Mouse (Mus musculus) thymus, postnatal 10 days (tissue): Measurements from ENCODE around the gene Ikbkg.
"Not testable (repeated sequence)": the region's sequence is repeated elsewhere in the genome, so short reads cannot be mapped to it uniquely, and the experiment has no call there.

ENCODE experiments used
- DNase-seq, 2 experiments: peaks; one replicate each; pipeline ENCODE4 v3.0.0; 2021; ENCODE audit warnings: low spot score in 2 of 2

Ikbkg gene

GRCm38 (mm10) chrX:74392535-74393443, at the start of gene Ikbkg, which contains the start of gene Fam3a:
TSS of gene Ikbkg (plus strand) at chrX:74393290.
TSS of gene Fam3a (minus strand) at chrX:74393272.
- peak; percentile 72 to 80 for DNase-seq

- DNase-seq: no peak
Observed at GRCm38 (mm10) chrX:74352645-74353466, 40.2 kb upstream of the Ikbkg start.

GRCm38 (mm10) chrX:74353467-74353770, 39.7 kb upstream of the Ikbkg start, which contains the start of gene Lage3:
TSS of gene Lage3 (minus strand) at chrX:74353618.
- peak; percentile 77 to 79 for DNase-seq

GRCm38 (mm10) chrX:74357069-74357468, 36.0 kb upstream of the Ikbkg start:
- DNase-seq: not testable (repeated sequence)

- no peak for DNase-seq
Observed at GRCm38 (mm10) chrX:74359171-74359570, 33.9 kb upstream of the Ikbkg start.

- DNase-seq: no peak
Observed at GRCm38 (mm10) chrX:74367512-74367911, 25.6 kb upstream of the Ikbkg start.

- peak; percentile 23 to 48 for DNase-seq
Observed at GRCm38 (mm10) chrX:74368209-74368909, 24.7 kb upstream of the Ikbkg start.

GRCm38 (mm10) chrX:74372888-74373549, 20.1 kb upstream of the Ikbkg start, which contains the start of the genes Ubl4a and Slc10a3:
TSS of gene Ubl4a (minus strand) at chrX:74373218.
TSS of gene Slc10a3 (minus strand) at chrX:74373349.
- peak; percentile 72 to 83 for DNase-seq

- DNase-seq: no peak
Observed at GRCm38 (mm10) chrX:74384451-74384850, 8.6 kb upstream of the Ikbkg start.

- DNase-seq: no peak
Observed at GRCm38 (mm10) chrX:74388153-74388552, 4.9 kb upstream of the Ikbkg start.

GRCm38 (mm10) chrX:74400136-74400535, 7.0 kb downstream of the Ikbkg start:
- DNase-seq: no peak

GRCm38 (mm10) chrX:74408340-74408739, 15.2 kb downstream of the Ikbkg start:
- no peak for DNase-seq

GRCm38 (mm10) chrX:74413377-74413776, 20.3 kb downstream of the Ikbkg start:
- peak; percentile 57 to 70 for DNase-seq

- DNase-seq: no peak
Observed at GRCm38 (mm10) chrX:74424443-74424842, 31.4 kb downstream of the Ikbkg start.

GRCm38 (mm10) chrX:74425195-74425594, 32.1 kb downstream of the Ikbkg start:
- no peak for DNase-seq

GRCm38 (mm10) chrX:74426256-74426655, 33.2 kb downstream of the Ikbkg start:
- no peak for DNase-seq

GRCm38 (mm10) chrX:74427116-74427515, 34.0 kb downstream of the Ikbkg start:
- no peak for DNase-seq

- DNase-seq: no peak
Observed at GRCm38 (mm10) chrX:74428146-74428825, 35.2 kb downstream of the Ikbkg start.

- peak; percentile 86 to 88 for DNase-seq
Observed at GRCm38 (mm10) chrX:74428826-74429276, 35.8 kb downstream of the Ikbkg start, which contains the start of gene G6pdx. TSS of gene G6pdx (minus strand) at chrX:74429194.

- peak; percentile 59 to 63 for DNase-seq
Observed at GRCm38 (mm10) chrX:74429290-74429821, 36.3 kb downstream of the Ikbkg start.
